Mouse (Mus musculus) embryonic facial prominence, embryonic 15.5 days (tissue): Measurements from ENCODE around the gene Rpia. TPM values are rescaled to one million over a fixed set of nuclear protein-coding genes. Genes with fewer than 3 reads are reported as not detected.

Source experiments
- ATAC-seq: fragments of 200-750 bp; cut with Nextera tagmentation; 2 replicates; pipeline ENCODE4 v1.8.0; 2017; ENCODE audit warnings: low read depth, moderate TSS enrichment; ENCODE audit not compliant: insufficient number of reproducible peaks, low FRiP score, low TSS enrichment
- H3K27ac ChIP-seq: fragments of 300-500 bp; sonication (generic); replicated peaks from 2 replicates; pipeline ENCODE4 v1.5.1; 2015; ENCODE audit warnings: mild to moderate bottlenecking, inconsistent platforms
- H3K27me3 ChIP-seq: fragments of 300-500 bp; sonication (generic); 2 replicates; pipeline ENCODE4 v1.6.1; 2015; ENCODE audit warnings: inconsistent platforms
- H3K36me3 ChIP-seq: fragments of 300-500 bp; sonication (generic); 2 replicates; pipeline ENCODE4 v1.6.1; 2015; ENCODE audit warnings: mild to moderate bottlenecking, inconsistent platforms
- H3K4me1 ChIP-seq: fragments of 300-500 bp; sonication (generic); 2 replicates; pipeline ENCODE4 v1.6.1; 2015; ENCODE audit warnings: inconsistent platforms
- H3K4me2 ChIP-seq: fragments of 300-500 bp; sonication (generic); replicated peaks from 2 replicates; pipeline ENCODE4 v1.6.1; 2015; ENCODE audit warnings: mild to moderate bottlenecking, inconsistent platforms
- H3K4me3 ChIP-seq: fragments of 300-500 bp; sonication (generic); replicated peaks from 2 replicates; pipeline ENCODE4 v1.5.1; 2015; ENCODE audit warnings: mild to moderate bottlenecking, inconsistent platforms
- H3K9ac ChIP-seq: fragments of 300-500 bp; sonication (generic); 2 replicates; pipeline ENCODE4 v1.6.1; 2015; ENCODE audit warnings: inconsistent platforms
- H3K9me3 ChIP-seq: fragments of 300-500 bp; sonication (generic); replicated peaks from 2 replicates; pipeline ENCODE4 v1.6.1; 2016; ENCODE audit warnings: inconsistent platforms
- WGBS: fragments of 180-500 bp; shearing (Covaris S2); methylation state at CpG from one replicate; pipeline ENCODE4 v1.1.7; 2015; 5-methylcytosine and 5-hydroxymethylcytosine counted together
- polyA plus RNA-seq: library from polyadenylated mRNA; unstranded; fragments of >200 nt; fragmentation: Nextera tagmentation; extraction: Ambion mirVana; gene quantifications from 2 replicates; pipeline ENCODE4 v1.2.1, GENCODE M21; 2015

Gene Rpia
- polyA plus RNA-seq, 1 experiment from 2014 or later = 3.2 TPM

GRCm38 (mm10) chr6:70773769-70774168 is 18.3 kb downstream of the Rpia start:
- no peaks in the 10 kb centered on the region for H3K9me3 ChIP-seq
- peaks cover 41% of the 10 kb centered on the region for H3K36me3 ChIP-seq
- no peaks in the 10 kb centered on the region for H3K27me3 ChIP-seq
- WGBS = 78% methylated on average over 5 of the region's 5 CpGs
- no peak overlapping the region for H3K4me2 ChIP-seq
- H3K4me1 ChIP-seq = no peaks in the 10 kb centered on the region
- ATAC-seq = no peak
- H3K9ac ChIP-seq = no peak overlapping the region
- no peak overlapping the region for H3K4me3 ChIP-seq
- no peak overlapping the region for H3K27ac ChIP-seq

DNA sequence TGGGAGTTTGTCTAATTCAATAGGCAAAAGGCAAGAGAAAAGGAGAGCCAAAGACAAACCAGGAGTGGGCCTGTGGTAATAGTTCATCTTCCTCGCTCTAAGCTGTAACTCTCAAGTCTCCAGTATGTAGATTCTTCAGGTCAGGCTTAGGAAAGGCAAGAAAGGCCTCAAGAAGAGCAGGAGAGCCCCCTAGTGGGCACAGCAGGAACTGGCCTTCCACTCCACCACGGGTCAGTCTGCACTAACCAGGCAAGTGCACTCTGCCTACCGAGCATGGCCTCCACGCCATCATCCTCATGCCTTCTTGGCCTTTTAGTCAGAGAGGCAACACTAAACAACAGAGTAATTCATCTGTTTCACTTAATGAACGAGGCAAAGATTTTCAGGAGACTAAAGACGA is 23.3 kb downstream of the Rpia start:
- Histone ChIP-seq H3K4me2 (no peak overlapping the region), H3K27ac (no peak overlapping the region), H3K9ac (no peak overlapping the region), H3K27me3 (no peaks in the 10 kb centered on the region), H3K4me1 (no peaks in the 10 kb centered on the region), H3K9me3 (no peaks in the 10 kb centered on the region), H3K4me3 (no peak overlapping the region), H3K36me3 (peaks cover 56% of the 10 kb centered on the region)
- no peak for ATAC-seq
- WGBS = 30% methylated on average over 6 of the region's 6 CpGs

GRCm38 (mm10) chr6:70765076-70765475 is 27.0 kb downstream of the Rpia start:
- ATAC-seq = no peak
- Histone ChIP-seq H3K36me3 (peaks cover 38% of the 10 kb centered on the region), H3K4me1 (no peaks in the 10 kb centered on the region), H3K9ac (no peak overlapping the region), H3K4me2 (no peak overlapping the region), H3K9me3 (no peaks in the 10 kb centered on the region), H3K4me3 (no peak overlapping the region), H3K27me3 (no peaks in the 10 kb centered on the region), H3K27ac (no peak overlapping the region)
- WGBS = 90% methylated on average over 8 of the region's 8 CpGs

DNA sequence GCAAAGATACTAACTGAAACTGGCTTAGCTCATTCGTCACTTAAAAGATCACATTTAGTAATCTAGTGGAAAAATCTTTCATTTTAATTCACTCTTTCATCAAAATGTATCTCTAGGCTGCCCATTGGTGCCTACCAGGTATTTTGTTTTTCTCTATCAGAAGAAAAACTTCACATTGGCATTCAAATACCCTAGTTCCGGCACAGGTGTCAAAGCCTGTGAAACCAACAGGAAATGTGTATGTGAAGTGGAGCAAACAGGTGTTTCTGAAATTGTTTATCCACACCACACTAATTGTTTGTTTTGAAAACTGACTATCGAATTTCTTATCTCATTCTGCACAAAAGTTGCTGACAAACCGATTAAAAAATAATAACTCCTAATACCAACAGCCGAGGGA is 27.5 kb downstream of the Rpia start:
- no peaks in the 10 kb centered on the region for H3K27me3 ChIP-seq
- H3K9ac ChIP-seq = no peak overlapping the region
- H3K4me2 ChIP-seq = no peak overlapping the region
- H3K4me1 ChIP-seq = no peaks in the 10 kb centered on the region
- WGBS = 85% methylated on average over 5 of the region's 5 CpGs
- H3K36me3 ChIP-seq = peaks cover 32% of the 10 kb centered on the region
- H3K27ac ChIP-seq = no peak overlapping the region
- H3K9me3 ChIP-seq = no peaks in the 10 kb centered on the region
- H3K4me3 ChIP-seq = no peak overlapping the region
- ATAC-seq = no peak

DNA sequence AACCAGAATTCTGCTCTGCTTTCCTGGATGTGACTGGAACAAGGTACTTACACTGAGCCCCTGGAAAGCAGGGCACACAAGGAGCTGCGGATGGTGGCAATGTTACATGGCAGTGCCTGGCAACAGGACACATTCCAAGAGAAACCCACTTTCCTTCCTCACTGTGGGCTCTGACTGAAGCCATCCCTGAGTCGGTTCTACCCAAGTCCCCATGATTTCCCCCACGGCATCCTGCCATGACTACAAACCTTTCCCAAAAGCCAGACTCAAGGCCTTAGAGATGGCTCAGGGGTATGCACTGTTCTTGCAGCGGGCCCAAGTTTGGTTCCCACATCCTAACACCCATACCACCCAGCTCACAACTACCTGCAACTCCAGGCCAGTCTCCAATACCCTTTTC is 28.2 kb downstream of the Rpia start:
- no peaks in the 10 kb centered on the region for H3K9me3 ChIP-seq
- no peaks in the 10 kb centered on the region for H3K27me3 ChIP-seq
- H3K9ac ChIP-seq = no peak overlapping the region
- no peak for ATAC-seq
- H3K4me2 ChIP-seq = no peak overlapping the region
- H3K4me3 ChIP-seq = no peak overlapping the region
- 94% methylated on average over 4 of the region's 4 CpGs for whole genome bisulfite sequencing
- H3K4me1 ChIP-seq = no peaks in the 10 kb centered on the region
- no peak overlapping the region for H3K27ac ChIP-seq
- H3K36me3 ChIP-seq = peaks cover 30% of the 10 kb centered on the region

DNA sequence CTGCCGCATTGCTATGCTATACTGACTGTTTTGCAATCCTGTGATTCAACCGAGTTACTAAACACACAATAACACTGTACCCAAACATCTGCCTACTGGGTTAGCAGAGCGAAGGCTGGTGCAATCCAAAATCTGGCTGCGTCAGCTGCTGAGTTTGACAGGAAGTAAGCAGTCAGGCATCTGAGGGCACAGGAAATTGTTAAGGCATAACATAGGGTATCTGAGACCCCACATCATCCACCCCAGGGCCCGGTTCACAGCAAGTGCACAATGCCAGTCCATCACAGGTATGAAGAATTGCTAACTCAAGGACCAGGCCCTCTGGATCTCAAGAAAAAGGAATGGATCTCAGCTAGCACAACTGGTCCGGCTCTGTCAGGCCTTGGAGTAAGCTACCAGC is 29.4 kb downstream of the Rpia start:
- no peak overlapping the region for H3K27ac ChIP-seq
- no peaks in the 10 kb centered on the region for H3K4me1 ChIP-seq
- no peaks in the 10 kb centered on the region for H3K27me3 ChIP-seq
- H3K9ac ChIP-seq = no peak overlapping the region
- H3K36me3 ChIP-seq = peaks cover 22% of the 10 kb centered on the region; the same call in 1 of the 2 replicates
- 77% methylated on average over 6 of the region's 6 CpGs for WGBS
- no peaks in the 10 kb centered on the region for H3K9me3 ChIP-seq
- no peak overlapping the region for H3K4me2 ChIP-seq
- ATAC-seq = no peak
- no peak overlapping the region for H3K4me3 ChIP-seq

DNA sequence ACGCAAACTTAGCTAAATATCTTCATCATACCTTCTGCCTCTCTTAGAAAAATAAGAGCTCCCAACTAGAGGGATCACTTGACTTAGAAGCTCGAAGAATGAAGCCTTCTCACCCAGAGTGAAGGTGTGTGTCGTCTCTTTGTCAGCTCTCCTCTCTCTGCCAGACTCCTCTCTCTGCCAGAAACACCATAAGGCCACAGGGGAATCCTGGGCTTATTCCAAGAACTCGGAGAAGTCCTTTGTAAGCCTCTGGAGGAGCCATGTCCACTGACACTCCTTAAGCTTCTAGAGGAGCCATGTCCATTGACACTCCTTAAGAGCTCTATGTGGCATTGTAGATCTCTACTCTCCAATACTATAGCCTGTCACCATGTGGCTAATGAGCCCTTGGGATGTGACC is 31.1 kb downstream of the Rpia start:
- ATAC-seq = no peak
- Histone ChIP-seq H3K9me3 (no peaks in the 10 kb centered on the region), H3K4me1 (no peaks in the 10 kb centered on the region), H3K4me3 (no peak overlapping the region), H3K9ac (no peak overlapping the region), H3K27ac (no peak overlapping the region), H3K4me2 (no peak overlapping the region), H3K36me3 (peaks cover 10% of the 10 kb centered on the region; the same call in 1 of the 2 replicates), H3K27me3 (no peaks in the 10 kb centered on the region)
- 75% methylated on average over 4 of the region's 4 CpGs for WGBS

- no peak overlapping the region for H3K4me3 ChIP-seq
- no peaks in the 10 kb centered on the region for H3K27me3 ChIP-seq
- no peak for ATAC-seq
- peaks cover 4% of the 10 kb centered on the region; the same call in 1 of the 2 replicates for H3K4me1 ChIP-seq
- no peak overlapping the region for H3K9ac ChIP-seq
- H3K9me3 ChIP-seq = no peaks in the 10 kb centered on the region
- H3K27ac ChIP-seq = no peak overlapping the region
- H3K36me3 ChIP-seq = no peaks in the 10 kb centered on the region
- no peak overlapping the region for H3K4me2 ChIP-seq
- WGBS = 90% methylated on average over 10 of the region's 10 CpGs
Measured at GRCm38 (mm10) chr6:70754833-70755232, 37.2 kb downstream of the Rpia start.

- H3K27ac ChIP-seq = no peak overlapping the region
- H3K4me1 ChIP-seq = peaks cover 6% of the 10 kb centered on the region; the same call in 1 of the 2 replicates
- H3K36me3 ChIP-seq = no peaks in the 10 kb centered on the region
- H3K9me3 ChIP-seq = no peaks in the 10 kb centered on the region
- no peak overlapping the region for H3K4me2 ChIP-seq
- ATAC-seq = no peak
- no peaks in the 10 kb centered on the region for H3K27me3 ChIP-seq
- no peak overlapping the region for H3K9ac ChIP-seq
- WGBS = 54% methylated on average over 8 of the region's 8 CpGs
- H3K4me3 ChIP-seq = no peak overlapping the region
Measured at GRCm38 (mm10) chr6:70752351-70752750, 39.7 kb downstream of the Rpia start.

- Histone ChIP-seq H3K9me3 (no peaks in the 10 kb centered on the region), H3K27ac (no peak overlapping the region), H3K4me2 (no peak overlapping the region), H3K4me1 (peaks cover 6% of the 10 kb centered on the region; the same call in 1 of the 2 replicates), H3K4me3 (no peak overlapping the region), H3K36me3 (no peaks in the 10 kb centered on the region), H3K27me3 (no peaks in the 10 kb centered on the region), H3K9ac (no peak overlapping the region)
- ATAC-seq = no peak
- 72% methylated on average over 6 of the region's 6 CpGs for WGBS
Measured at GRCm38 (mm10) chr6:70751898-70752273, 40.1 kb downstream of the Rpia start.

GRCm38 (mm10) chr6:70751251-70751897 is 40.7 kb downstream of the Rpia start:
- Histone ChIP-seq H3K4me1 (peaks cover 6% of the 10 kb centered on the region; the same call in 1 of the 2 replicates), H3K4me3 (no peak overlapping the region)
- 75% methylated on average over 8 of the region's 8 CpGs for WGBS

DNA sequence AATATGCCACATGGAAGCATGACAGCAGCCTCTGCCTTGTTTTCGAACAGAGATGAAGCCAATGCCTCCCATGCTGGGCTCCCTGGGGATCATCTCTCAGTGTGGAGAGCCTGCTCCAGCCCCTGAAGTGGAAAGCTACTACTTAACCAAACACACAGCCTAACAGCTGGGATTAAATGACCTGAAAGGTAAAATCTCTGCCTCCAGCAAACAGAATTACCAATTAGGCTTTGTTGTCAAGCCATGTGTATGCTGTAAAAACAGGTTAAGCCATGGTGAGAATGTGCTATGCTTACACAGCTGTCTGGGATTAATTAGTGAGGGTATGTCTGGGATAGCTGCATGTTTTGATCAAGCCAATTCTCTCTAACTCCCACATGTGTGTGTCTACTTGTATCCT is 42.3 kb downstream of the Rpia start:
- Histone ChIP-seq H3K36me3 (no peaks in the 10 kb centered on the region), H3K4me1 (peaks cover 6% of the 10 kb centered on the region; the same call in 1 of the 2 replicates), H3K27ac (no peak overlapping the region), H3K27me3 (no peaks in the 10 kb centered on the region), H3K4me3 (no peak overlapping the region), H3K4me2 (no peak overlapping the region), H3K9ac (no peak overlapping the region), H3K9me3 (no peaks in the 10 kb centered on the region)
- ATAC-seq = peak; percentile 39; the same call in 1 of the 2 replicates
- WGBS = 16% methylated on average over 1 of the region's 1 CpGs

More at GRCm38 (mm10) chr6:70751251-70751897, 40.7 kb downstream of the Rpia start:
- Histone ChIP-seq H3K27ac (no peak overlapping the region), H3K27me3 (no peaks in the 10 kb centered on the region), H3K4me2 (no peak overlapping the region), H3K9me3 (no peaks in the 10 kb centered on the region), H3K9ac (no peak overlapping the region), H3K36me3 (no peaks in the 10 kb centered on the region)
- no peak for ATAC-seq
